Mouse (Mus musculus) gastrocnemius, adult 8-10 months (tissue): ENCODE measurements around the gene Sept12. TPM values are rescaled to one million over a fixed set of nuclear protein-coding genes. Genes with fewer than 3 reads are reported as not detected.

Experiments used
- DNase-seq, 2 experiments: peaks; one replicate each; pipeline ENCODE4 v3.0.0; 2022; ENCODE audit warnings: low spot score in 2 of 2
- total RNA-seq, 4 experiments: library from RNA; stranded (reverse); gene quantifications; 2 replicates each; pipeline ENCODE4 v1.2.4; 2022

Gene Sept12
- total RNA-seq, 4 experiments from 2014 or later = not detected

DNA sequence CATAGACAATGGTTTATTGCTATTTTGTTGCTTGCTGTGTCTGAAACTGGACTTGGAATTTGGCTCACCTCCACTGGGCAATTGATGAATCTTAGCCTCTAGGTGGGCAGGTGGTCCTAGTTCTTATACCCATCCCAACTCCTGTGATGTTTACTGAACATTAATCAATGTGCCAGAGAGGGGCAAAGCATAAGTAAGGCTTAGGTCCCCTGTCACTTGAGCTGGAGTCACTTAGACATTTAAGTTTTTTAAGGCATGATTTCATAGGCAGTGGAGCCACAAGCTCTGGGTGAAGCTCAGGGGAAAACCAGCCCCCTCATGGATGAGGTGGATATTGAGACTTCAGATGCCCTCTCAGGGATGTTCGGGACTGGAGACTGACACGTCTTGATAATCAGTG is 59.2 kb downstream of the Sept12 start, which contains the start of gene Nudt16l1:
Gene Nudt16l1 (plus strand): TSS at position 301 of the 400 bp plus-strand sequence.
- DNase-seq = no peak

DNA sequence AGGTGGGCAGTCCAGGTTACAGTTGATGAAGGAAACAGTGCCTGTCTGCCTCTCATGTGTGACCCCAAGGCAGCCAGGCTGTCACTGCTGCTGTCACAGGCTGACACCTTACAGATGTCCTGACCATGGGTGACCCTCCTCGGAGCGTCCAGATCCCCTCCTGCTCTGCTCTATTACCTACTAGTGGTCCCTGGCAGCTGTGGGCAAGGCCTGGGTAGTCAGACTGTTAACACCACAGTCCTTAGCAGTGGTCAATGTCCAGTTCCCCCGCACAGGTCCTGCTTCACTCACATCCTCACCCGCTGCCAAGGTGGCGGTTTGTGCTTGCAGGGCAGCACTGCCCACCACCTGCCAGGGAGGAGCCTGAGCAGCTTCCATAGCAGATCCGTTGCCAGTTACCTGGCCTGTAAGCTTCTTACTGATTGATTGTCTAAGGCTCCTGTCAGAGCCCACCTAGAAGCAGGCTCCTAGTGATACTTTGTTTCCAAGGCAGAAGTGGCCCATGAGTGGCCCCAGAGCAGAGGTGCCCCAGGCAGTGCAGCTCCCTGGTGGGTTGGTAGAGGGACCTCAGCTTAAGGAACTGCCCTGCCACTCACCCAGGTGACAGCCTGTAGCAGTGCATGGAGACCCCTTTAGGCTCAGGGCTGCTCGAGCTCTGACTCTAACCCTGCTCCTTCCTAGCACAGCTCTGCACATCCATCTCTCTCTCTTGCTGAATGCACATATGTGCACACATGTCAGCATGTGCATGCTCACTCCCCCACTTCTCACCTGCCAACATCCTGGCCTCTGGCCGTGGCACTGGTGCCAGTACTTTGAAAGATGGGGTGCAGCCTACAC is 60.1 kb downstream of the Sept12 start:
- DNase-seq = no peak

Other genes with a start within 250 kb of the Sept12 start
- 10 to 100 TPM; 68.2 to 77.8 (median 71.6) TPM for gene Cdip1, start 207.6 kb downstream of the Sept12 start, total RNA-seq
- not detected for gene 4930562C15Rik, start 162.4 kb downstream of the Sept12 start, total RNA-seq
- 10 to 100 TPM; 28.6 to 40.8 (median 34.3) TPM for gene Ubald1, start 117.5 kb downstream of the Sept12 start, total RNA-seq
- 10 to 100 TPM; 52.1 to 66.7 (median 55.3) TPM for gene Mgrn1, start 111.6 kb downstream of the Sept12 start, total RNA-seq
- 10 to 100 TPM; 10.0 to 12.9 (median 12.7) TPM for gene Nudt16l1, start 59.1 kb downstream of the Sept12 start, total RNA-seq
- 10 to 100 TPM in 3 of 4 experiments, 1 to 10 TPM in 1; 8.1 to 14.2 (median 12.0) TPM for gene Anks3, start 33.6 kb downstream of the Sept12 start, total RNA-seq
- not detected for gene Smim22, start 9.4 kb upstream of the Sept12 start, total RNA-seq
- gene Rogdi, start 15.7 kb upstream of the Sept12 start, total RNA-seq = 1 to 10 TPM; 4.4 to 7.8 (median 6.0) TPM
- 10 to 100 TPM; 31.2 to 34.1 (median 33.6) TPM for gene Glyr1, start 52.0 kb upstream of the Sept12 start, total RNA-seq
- gene Ubn1, start 52.2 kb upstream of the Sept12 start, total RNA-seq = 10 to 100 TPM; 21.9 to 25.6 (median 23.0) TPM
- gene Ppl, start 134.6 kb upstream of the Sept12 start, total RNA-seq = 1 to 10 TPM; 2.1 to 4.6 (median 3.4) TPM
- gene Sec14l5, start 149.3 kb upstream of the Sept12 start, total RNA-seq = 10 to 100 TPM in 2 of 4 experiments, 1 to 10 TPM in 2; 8.2 to 10.6 (median 9.9) TPM
- 1 to 10 TPM; 6.2 to 7.3 (median 6.6) TPM for gene Nagpa, start 206.2 kb upstream of the Sept12 start, total RNA-seq
- gene AU021092, start 224.4 kb upstream of the Sept12 start, total RNA-seq = 1 to 10 TPM; 2.7 to 3.5 (median 3.0) TPM
- 10 to 100 TPM; 10.5 to 11.8 (median 11.0) TPM for gene Alg1, start 235.8 kb upstream of the Sept12 start, total RNA-seq